Mouse (Mus musculus) midbrain, embryonic 11.5 days (tissue): ENCODE data around the gene Plekha8. TPM values are rescaled to one million over a fixed set of nuclear protein-coding genes. Genes with fewer than 3 reads are reported as not detected.
A peak's percentile ranks its signal among the peaks of the same experiment; 100 is the strongest.

Source experiments
- ATAC-seq: fragments of 200-750 bp; cut with Nextera tagmentation; 2 replicates; pipeline ENCODE4 v1.8.0; 2017; ENCODE audit warnings: moderate TSS enrichment, moderate library complexity; ENCODE audit not compliant: low FRiP score
- DNase-seq: peaks from one replicate; pipeline ENCODE4 v3.0.0; 2015; ENCODE audit warnings: low spot score; ENCODE audit errors: missing footprints
- H3K27ac ChIP-seq: fragments of 300-500 bp; sonication (generic); 2 replicates; pipeline ENCODE4 v1.5.1; 2014; ENCODE audit warnings: low read depth, low read length
- H3K27me3 ChIP-seq: fragments of 300-500 bp; sonication (generic); 2 replicates; pipeline ENCODE4 v1.6.1; 2014; ENCODE audit warnings: mild to moderate bottlenecking, low read length, moderate library complexity, mixed read lengths; ENCODE audit not compliant: control insufficient read depth, insufficient read depth
- H3K36me3 ChIP-seq: fragments of 300-500 bp; sonication (generic); 2 replicates; pipeline ENCODE4 v1.6.1; 2014; ENCODE audit warnings: mild to moderate bottlenecking, low read length, moderate library complexity, mixed read lengths; ENCODE audit not compliant: control insufficient read depth, insufficient read depth
- H3K4me1 ChIP-seq: fragments of 300-500 bp; sonication (generic); 2 replicates; pipeline ENCODE4 v1.6.1; 2014; ENCODE audit warnings: low read length; ENCODE audit not compliant: control insufficient read depth, insufficient read depth
- H3K4me2 ChIP-seq: fragments of 300-500 bp; sonication (generic); 2 replicates; pipeline ENCODE4 v1.6.1; 2014; ENCODE audit warnings: mild to moderate bottlenecking, moderate library complexity
- H3K4me3 ChIP-seq: fragments of 300-500 bp; sonication (generic); 2 replicates; pipeline ENCODE4 v1.5.1; 2014; ENCODE audit warnings: low read depth, low read length
- H3K9ac ChIP-seq: fragments of 300-500 bp; sonication (generic); 2 replicates; pipeline ENCODE4 v1.6.1; 2014; ENCODE audit warnings: low read length
- H3K9me3 ChIP-seq: fragments of 300-500 bp; sonication (generic); 2 replicates; pipeline ENCODE4 v1.6.1; 2016; ENCODE audit warnings: low read length; ENCODE audit not compliant: control insufficient read depth
- WGBS: fragments of 180-500 bp; shearing (Covaris S2); extraction: QIAGEN DNeasy Blood & Tissue Kit; methylation state at CpG from one replicate; pipeline ENCODE4 v1.1.7; 2014; 5-methylcytosine and 5-hydroxymethylcytosine counted together
- polyA plus RNA-seq: library from polyadenylated mRNA; unstranded; fragments of >200 nt; fragmentation: Nextera tagmentation; extraction: Ambion mirVana; gene quantifications from 2 replicates; pipeline ENCODE4 v1.2.1, GENCODE M21; 2014

Gene Plekha8
- polyA plus RNA-seq, 1 experiment from 2014 or later = 21.0 TPM

- DNase-seq (no peak), ATAC-seq (no peak)
- no peaks in the 10 kb centered on the region for H3K27me3 ChIP-seq
- no peaks in the 10 kb centered on the region for H3K36me3 ChIP-seq
- no peak overlapping the region for H3K9ac ChIP-seq
- 86% methylated on average over 11 of the region's 11 CpGs for WGBS
- no peak overlapping the region for H3K27ac ChIP-seq
- H3K9me3 ChIP-seq = no peaks in the 10 kb centered on the region
- H3K4me3 ChIP-seq = no peak overlapping the region
- no peak overlapping the region for H3K4me2 ChIP-seq
- H3K4me1 ChIP-seq = no peaks in the 10 kb centered on the region
These were observed 60.7 kb downstream of the Plekha8 start for GRCm38 (mm10) chr6:54655471-54656095.

- no peak for ATAC-seq
- H3K27me3 ChIP-seq = no peaks in the 10 kb centered on the region
- H3K9me3 ChIP-seq = no peaks in the 10 kb centered on the region
- H3K36me3 ChIP-seq = no peaks in the 10 kb centered on the region
- H3K27ac ChIP-seq = no peak overlapping the region
- no peak overlapping the region for H3K4me2 ChIP-seq
- WGBS = 90% methylated on average over 6 of the region's 6 CpGs
- no peak overlapping the region for H3K4me3 ChIP-seq
- H3K9ac ChIP-seq = no peak overlapping the region
- H3K4me1 ChIP-seq = no peaks in the 10 kb centered on the region
- DNase-seq = no peak
These were observed 63.0 kb downstream of the Plekha8 start for GRCm38 (mm10) chr6:54657861-54658260.

DNA sequence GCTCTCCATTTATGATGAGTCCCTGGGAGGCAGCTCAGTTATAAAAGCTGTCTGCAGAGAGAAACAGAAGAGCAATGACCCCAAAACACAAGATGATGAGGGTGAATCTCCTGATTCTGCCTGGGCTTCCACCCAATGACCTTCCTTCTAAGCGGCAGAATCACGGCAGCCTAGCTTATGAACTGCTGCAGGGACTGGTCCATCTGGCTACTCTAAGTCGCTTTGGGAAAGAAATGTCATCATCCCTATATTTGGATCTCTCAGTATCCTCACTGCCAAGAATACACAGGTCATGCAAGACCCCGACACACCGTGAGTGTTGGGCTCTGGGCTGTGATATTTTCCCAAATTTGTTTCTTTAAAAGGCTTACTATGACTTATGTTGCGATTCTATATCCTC, 75.0 kb downstream of the Plekha8 start:
- WGBS = 89% methylated on average over 6 of the region's 6 CpGs
- Histone ChIP-seq H3K4me2 (no peak overlapping the region), H3K27me3 (no peaks in the 10 kb centered on the region), H3K27ac (no peak overlapping the region), H3K36me3 (no peaks in the 10 kb centered on the region), H3K9me3 (no peaks in the 10 kb centered on the region), H3K9ac (no peak overlapping the region), H3K4me3 (no peak overlapping the region), H3K4me1 (no peaks in the 10 kb centered on the region)
- ATAC-seq (no peak), DNase-seq (no peak)

DNA sequence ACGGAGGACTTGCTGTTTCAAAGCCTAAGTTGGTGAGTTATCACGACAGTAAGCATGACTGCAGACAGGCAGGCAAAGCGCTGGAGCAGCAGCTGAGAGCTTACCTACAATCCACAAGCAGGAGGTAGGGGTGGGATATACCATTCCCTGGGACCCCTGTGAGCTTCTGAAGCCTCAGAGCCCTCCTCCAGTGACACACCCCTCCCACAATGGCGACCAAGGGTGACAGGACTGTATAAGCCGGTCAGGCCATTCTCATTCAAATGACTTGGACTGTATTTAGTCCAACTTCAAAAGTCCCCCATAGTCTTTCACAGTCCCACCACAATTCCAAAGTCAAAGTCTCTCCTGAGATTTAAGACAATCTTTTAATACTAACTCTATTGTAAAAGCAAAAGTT, 78.0 kb downstream of the Plekha8 start:
- H3K36me3 ChIP-seq = no peaks in the 10 kb centered on the region
- no peak overlapping the region for H3K27ac ChIP-seq
- H3K4me2 ChIP-seq = no peak overlapping the region
- no peaks in the 10 kb centered on the region for H3K27me3 ChIP-seq
- ATAC-seq (no peak), DNase-seq (no peak)
- no peaks in the 10 kb centered on the region for H3K9me3 ChIP-seq
- H3K4me3 ChIP-seq = no peak overlapping the region
- no peaks in the 10 kb centered on the region for H3K4me1 ChIP-seq
- H3K9ac ChIP-seq = no peak overlapping the region
- WGBS = 48% methylated on average over 5 of the region's 5 CpGs

DNA sequence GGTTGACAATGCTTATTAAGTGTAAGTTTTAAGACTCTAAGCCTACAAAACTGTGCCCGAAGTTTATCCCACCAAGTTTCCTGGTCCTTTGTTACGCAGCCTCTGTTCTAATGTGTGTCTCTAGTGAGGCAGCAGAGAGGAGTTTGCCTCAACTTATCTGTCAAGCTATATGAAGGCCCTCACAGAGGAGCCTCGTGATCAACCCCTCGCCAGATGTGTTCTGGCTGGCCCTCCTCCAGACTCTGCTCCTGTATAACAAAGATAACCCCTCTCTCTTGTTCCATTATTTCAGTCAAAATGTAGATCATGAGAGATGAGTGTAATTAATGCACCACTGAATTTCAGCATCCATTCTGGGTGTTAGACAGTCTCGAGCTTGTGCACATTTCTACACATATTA, 84.8 kb downstream of the Plekha8 start:
- H3K4me1 ChIP-seq = peaks cover 9% of the 10 kb centered on the region; the same call in 1 of the 2 replicates
- no peaks in the 10 kb centered on the region for H3K9me3 ChIP-seq
- H3K4me3 ChIP-seq = no peak overlapping the region
- DNase-seq (no peak), ATAC-seq (no peak)
- WGBS = 80% methylated on average over 5 of the region's 5 CpGs
- H3K36me3 ChIP-seq = no peaks in the 10 kb centered on the region
- no peak overlapping the region for H3K27ac ChIP-seq
- H3K4me2 ChIP-seq = no peak overlapping the region
- no peaks in the 10 kb centered on the region for H3K27me3 ChIP-seq
- no peak overlapping the region for H3K9ac ChIP-seq

DNA sequence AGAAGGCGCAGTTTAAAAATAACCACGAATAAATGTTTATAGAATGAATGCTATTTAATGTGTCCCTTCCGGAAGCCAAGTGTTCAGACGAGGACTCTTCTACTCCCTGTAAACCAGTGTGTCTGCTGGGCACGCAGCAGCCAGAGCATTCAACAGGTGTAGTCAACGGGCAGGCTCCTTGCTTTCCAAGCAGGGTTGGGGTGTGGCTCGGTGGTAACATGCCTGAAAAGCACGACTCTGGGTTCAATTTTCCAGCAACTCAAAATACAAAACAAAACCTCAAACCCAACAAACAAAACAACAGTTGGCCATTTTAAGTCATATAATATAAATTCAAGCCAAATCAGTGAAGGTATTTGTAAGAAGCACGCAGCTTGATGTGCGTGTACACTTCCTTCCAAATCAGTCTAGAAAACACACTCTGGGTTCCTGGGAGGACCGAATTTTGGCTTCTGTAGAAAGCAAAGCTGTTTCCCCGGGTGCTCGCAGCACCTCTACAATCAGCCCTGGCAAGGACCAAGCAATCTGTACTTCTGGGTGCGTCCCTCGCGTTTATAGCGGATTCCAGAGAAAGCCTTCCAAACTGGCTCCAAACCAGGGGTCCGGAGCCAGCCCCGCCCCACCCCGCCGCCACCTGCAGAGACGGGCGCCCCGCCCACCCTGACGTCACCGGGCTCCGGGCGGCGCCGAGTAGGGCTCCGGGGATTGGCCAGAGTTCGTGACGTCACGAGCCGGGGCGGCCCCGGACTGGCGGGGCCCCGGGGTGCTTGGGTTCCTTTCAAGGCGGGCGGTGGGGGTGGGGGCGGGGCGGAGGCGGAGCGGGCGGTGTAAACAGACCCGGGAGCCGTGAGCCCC, 86.2 kb downstream of the Plekha8 start, which contains the start of gene Mturn:
Gene Mturn (plus strand): TSS at position 734 of the 855 bp plus-strand sequence.
- Histone ChIP-seq H3K27me3 (no peaks in the 10 kb centered on the region), H3K9me3 (no peaks in the 10 kb centered on the region), H3K27ac (peak within 1 kb of the TSS; percentile 63), H3K36me3 (no peaks in the 10 kb centered on the region), H3K4me1 (peaks cover 9% of the 10 kb centered on the region; the same call in 1 of the 2 replicates), H3K4me3 (peak within 1 kb of the TSS; percentile 87), H3K9ac (peak within 1 kb of the TSS; percentile 81), H3K4me2 (peak within 1 kb of the TSS; percentile 90)
- ATAC-seq (peak; percentile 98), DNase-seq (peak; percentile 100)
- 4% methylated on average over 45 of the region's 48 CpGs for WGBS

GRCm38 (mm10) chr6:54681746-54682428, 87.0 kb downstream of the Plekha8 start:
- ATAC-seq (0 out of 2 replicates have a peak, but pooled peaks have one; percentile 15), DNase-seq (no peak)
- H3K9ac ChIP-seq = peak overlapping the region; percentile 81
- H3K27ac ChIP-seq = peak overlapping the region; percentile 63
- no peaks in the 10 kb centered on the region for H3K36me3 ChIP-seq
- under 1% methylated on average over 61 of the region's 61 CpGs for WGBS
- H3K4me1 ChIP-seq = peaks cover 9% of the 10 kb centered on the region; the same call in 1 of the 2 replicates
- H3K4me2 ChIP-seq = peak overlapping the region; percentile 90
- H3K4me3 ChIP-seq = peak overlapping the region; percentile 87
- no peaks in the 10 kb centered on the region for H3K27me3 ChIP-seq
- no peaks in the 10 kb centered on the region for H3K9me3 ChIP-seq

DNA sequence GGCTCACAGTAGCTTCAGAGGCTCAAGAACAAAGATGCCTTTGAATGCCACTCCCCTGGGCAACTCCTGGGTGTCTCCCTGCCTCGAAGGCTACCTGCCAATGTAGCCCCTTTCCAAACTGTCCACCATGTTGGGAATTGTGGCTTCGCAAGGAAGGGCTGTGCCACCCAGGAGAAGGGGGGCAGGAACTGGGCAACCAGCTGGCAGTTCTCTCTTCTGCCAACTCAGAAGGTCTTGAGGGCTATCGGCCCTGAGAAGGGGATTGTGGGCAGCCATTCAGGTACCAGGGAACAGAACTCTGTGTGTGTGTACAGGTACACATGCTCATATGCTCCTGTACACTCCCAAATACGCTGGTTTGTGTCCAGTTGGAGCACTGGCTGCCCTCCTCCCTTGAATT, 89.2 kb downstream of the Plekha8 start:
- no peaks in the 10 kb centered on the region; the same call in 1 of the 2 replicates for H3K27me3 ChIP-seq
- H3K4me3 ChIP-seq = no peak overlapping the region
- ATAC-seq (no peak), DNase-seq (no peak)
- no peaks in the 10 kb centered on the region for H3K36me3 ChIP-seq
- no peak overlapping the region for H3K9ac ChIP-seq
- H3K4me1 ChIP-seq = peaks cover 9% of the 10 kb centered on the region; the same call in 1 of the 2 replicates
- 77% methylated on average over 4 of the region's 4 CpGs for WGBS
- no peak overlapping the region for H3K4me2 ChIP-seq
- no peaks in the 10 kb centered on the region for H3K9me3 ChIP-seq
- no peak overlapping the region for H3K27ac ChIP-seq
